Mouse (Mus musculus) CH12.LX (cell line): ENCODE data around the gene Gm26602. TPM values are rescaled to one million over a fixed set of nuclear protein-coding genes. Genes with fewer than 3 reads are reported as not detected.
"Not testable (repeated sequence)": the region's sequence is repeated elsewhere in the genome, so short reads cannot be mapped to it uniquely, and the experiment has no call there.

Experiments used
- DNase-seq: peaks from one replicate; pipeline ENCODE4 v3.0.0-alpha.2; 2013; ENCODE audit errors: extremely low read depth
- H3K27ac ChIP-seq: 2 replicates; pipeline ENCODE4 v1.5.1; 2012; ENCODE audit warnings: low read depth, mild to moderate bottlenecking, control low read depth, moderate library complexity; ENCODE audit not compliant: insufficient read depth
- H3K27me3 ChIP-seq: replicated peaks from 2 replicates; pipeline ENCODE3; 2012; ENCODE audit warnings: inconsistent platforms
- H3K36me3 ChIP-seq, 2 experiments: replicated peaks in 1 of 2; 2 replicates each; pipeline versions ENCODE3 to v1.6.1; 2012; ENCODE audit warnings: inconsistent platforms in 1 of 2, low read length in 1 of 2, mild to moderate bottlenecking in 1 of 2, mixed read lengths in 1 of 2, moderate library complexity in 1 of 2; ENCODE audit not compliant: control insufficient read depth in 1 of 2, insufficient read depth in 1 of 2
- H3K4me1 ChIP-seq, 2 experiments: 2 replicates each; pipeline ENCODE4 v1.6.1; 2012; ENCODE audit warnings: inconsistent platforms in 1 of 2, moderate library complexity in 1 of 2; ENCODE audit not compliant: insufficient read depth in 2 of 2, control insufficient read depth in 1 of 2
- H3K4me2 ChIP-seq: 2 replicates; pipeline ENCODE4 v1.6.1; 2012; ENCODE audit warnings: low read depth, mild to moderate bottlenecking, control low read depth; ENCODE audit not compliant: poor library complexity, insufficient read depth, severe bottlenecking
- H3K4me3 ChIP-seq, 3 experiments: fragments of 150-350 bp in 1 of 3; sonication (generic) in 1 of 3; replicated peaks in 1 of 3; 2 replicates each; pipeline versions ENCODE3 to v1.5.1; 2011 to 2012; ENCODE audit warnings: low read depth in 2 of 3, low read length in 2 of 3, mild to moderate bottlenecking in 2 of 3, moderate library complexity in 2 of 3, control low read depth in 1 of 3, improper control_type of control experiment in 1 of 3, inconsistent platforms in 1 of 3, mixed read lengths in 1 of 3; ENCODE audit not compliant: poor library complexity in 1 of 3
- H3K79me2 ChIP-seq: replicated peaks from 2 replicates; pipeline ENCODE4 v1.6.1; 2012; ENCODE audit warnings: mild to moderate bottlenecking, moderate library complexity; ENCODE audit not compliant: control insufficient read depth, poor library complexity, insufficient read depth, severe bottlenecking; ENCODE audit errors: extremely low read depth
- H3K9ac ChIP-seq: 2 replicates; pipeline ENCODE4 v1.6.1; 2012; ENCODE audit warnings: low read depth, mild to moderate bottlenecking, control low read depth, moderate library complexity; ENCODE audit not compliant: insufficient read depth
- H3K9me3 ChIP-seq: replicated peaks from 2 replicates; pipeline ENCODE3; 2012; ENCODE audit warnings: low read length, inconsistent platforms, mixed read lengths
- BHLHE40 ChIP-seq: IDR thresholded peaks from 2 replicates; pipeline ENCODE4 v1.6.1; 2011; ENCODE audit warnings: mild to moderate bottlenecking, low read depth, low read length, improper control_type of control experiment
- CHD2 ChIP-seq: IDR thresholded peaks from 2 replicates; pipeline ENCODE4 v1.6.1; 2011; ENCODE audit warnings: low read length, improper control_type of control experiment
- CTCF ChIP-seq, 2 experiments: IDR thresholded peaks in 1 of 2; conservative IDR thresholded peaks in 1 of 2; 2 replicates each; pipeline ENCODE4 v1.5.1; 2011 to 2012; ENCODE audit warnings: low read depth in 2 of 2, low read length in 2 of 2, improper control_type of control experiment in 1 of 2, inconsistent platforms in 1 of 2, mild to moderate bottlenecking in 1 of 2, moderate library complexity in 1 of 2
- E2F4 ChIP-seq: IDR thresholded peaks from 2 replicates; pipeline ENCODE4 v1.6.1; 2011; ENCODE audit warnings: low read depth, low read length, improper control_type of control experiment; ENCODE audit not compliant: insufficient replicate concordance
- ELF1 ChIP-seq: IDR thresholded peaks from 2 replicates; pipeline ENCODE4 v1.6.1; 2014; ENCODE audit warnings: low read depth, mild to moderate bottlenecking, inconsistent platforms, low read length, improper control_type of control experiment
- HCFC1 ChIP-seq: IDR thresholded peaks from 2 replicates; pipeline ENCODE4 v1.6.1; 2012; ENCODE audit warnings: low read depth, mild to moderate bottlenecking, inconsistent platforms, low read length, improper control_type of control experiment
- IRF4 ChIP-seq: IDR thresholded peaks from 2 replicates; pipeline ENCODE4 v1.6.1; 2014; ENCODE audit warnings: low read depth, mild to moderate bottlenecking, inconsistent platforms, low read length, improper control_type of control experiment
- JUND ChIP-seq: conservative IDR thresholded peaks from 2 replicates; pipeline ENCODE4 v1.6.1; 2011; ENCODE audit warnings: low read depth, low read length, improper control_type of control experiment
- KAT2A ChIP-seq: IDR thresholded peaks from 2 replicates; pipeline ENCODE4 v1.6.1; 2012; ENCODE audit warnings: low read length, improper control_type of control experiment, inconsistent platforms; ENCODE audit not compliant: insufficient replicate concordance
- MAFK ChIP-seq: IDR thresholded peaks from 2 replicates; pipeline ENCODE4 v1.6.1; 2011; ENCODE audit warnings: low read length, improper control_type of control experiment; ENCODE audit not compliant: insufficient replicate concordance
- MAX ChIP-seq: IDR thresholded peaks from 2 replicates; pipeline ENCODE4 v1.6.1; 2011; ENCODE audit warnings: low read length, improper control_type of control experiment
- MAZ ChIP-seq: IDR thresholded peaks from 2 replicates; pipeline ENCODE4 v1.6.1; 2012; ENCODE audit warnings: low read depth, mild to moderate bottlenecking, inconsistent platforms, low read length, improper control_type of control experiment, moderate library complexity
- MEF2A ChIP-seq: IDR thresholded peaks from 2 replicates; pipeline ENCODE4 v1.6.1; 2014; ENCODE audit warnings: low read depth, mild to moderate bottlenecking, inconsistent platforms, low read length, improper control_type of control experiment, borderline replicate concordance
- MYC ChIP-seq: IDR thresholded peaks from 2 replicates; pipeline ENCODE4 v1.6.1; 2011; ENCODE audit warnings: low read depth, mild to moderate bottlenecking, improper control_type of control experiment, low read length
- NELFE ChIP-seq: IDR thresholded peaks from 2 replicates; pipeline ENCODE4 v1.6.1; 2011; ENCODE audit warnings: low read depth, low read length, improper control_type of control experiment
- NRF1 ChIP-seq: IDR thresholded peaks from 2 replicates; pipeline ENCODE4 v1.6.1; 2014; ENCODE audit warnings: low read depth, mild to moderate bottlenecking, inconsistent platforms, low read length, improper control_type of control experiment, moderate library complexity
- PAX5 ChIP-seq: IDR thresholded peaks from 2 replicates; pipeline ENCODE4 v1.6.1; 2012; ENCODE audit warnings: low read length, inconsistent platforms, mixed read lengths
- POLR2A ChIP-seq: IDR thresholded peaks from 2 replicates; pipeline ENCODE4 v1.6.1; 2011; ENCODE audit warnings: low read depth, mild to moderate bottlenecking, improper control_type of control experiment, low read length
- RAD21 ChIP-seq: IDR thresholded peaks from 2 replicates; pipeline ENCODE4 v1.6.1; 2011; ENCODE audit warnings: low read depth, mild to moderate bottlenecking, low read length, improper control_type of control experiment, moderate library complexity
- SIN3A ChIP-seq: IDR thresholded peaks from 2 replicates; pipeline ENCODE4 v1.6.1; 2012; ENCODE audit warnings: low read length, improper control_type of control experiment, inconsistent platforms
- SMC3 ChIP-seq: IDR thresholded peaks from 2 replicates; pipeline ENCODE4 v1.6.1; 2011; ENCODE audit warnings: low read depth, low read length, improper control_type of control experiment
- TCF12 ChIP-seq: IDR thresholded peaks from 2 replicates; pipeline ENCODE4 v1.6.1; 2014; ENCODE audit warnings: low read depth, mild to moderate bottlenecking, inconsistent platforms, low read length, improper control_type of control experiment
- ZC3H11A ChIP-seq: IDR thresholded peaks from 2 replicates; pipeline ENCODE4 v1.6.1; 2012; ENCODE audit warnings: low read depth, mild to moderate bottlenecking, inconsistent platforms, low read length, improper control_type of control experiment
- dilution Hi-C: fragments of 300-500 bp; cut with MboI; formaldehyde crosslinking; loops from 2 replicates; pipeline ENCODE4 v1.14.3; 2020; ENCODE audit warnings: low sequenced_read_pairs; ENCODE audit not compliant: extremely low pct_unique_long_range_greater_than_20kb, extremely low pct_ligation_motif_present
- in situ Hi-C: fragments of 300-500 bp; cut with MboI; formaldehyde crosslinking; loops from 3 replicates; pipeline ENCODE4 v1.14.3; 2019; ENCODE audit warnings: low sequenced_read_pairs, low pct_ligation_motif_present, low pct_unique_long_range_greater_than_20kb, mixed read lengths
- polyA plus RNA-seq: library from polyadenylated mRNA; unstranded; fragments of >175 nt; gene quantifications from 2 replicates; pipeline ENCODE4 v1.2.1, GENCODE M21; 2012; ENCODE audit warnings: low read depth; ENCODE audit not compliant: insufficient read length
- total RNA-seq, 2 experiments: library from RNA; depleted of rRNA; stranded (reverse); fragments of 300-350 nt in 1 of 2; fragments of >200 nt in 1 of 2; gene quantifications; 2 replicates each; pipeline ENCODE4 v1.2.3; 2012 to 2014

The Gm26602 gene
- total and polyA plus RNA-seq, 3 experiments, result 8.1 TPM; not detected in 2

GRCm38 (mm10) chr10:79958140-79958816 is 47.6 kb downstream of the Gm26602 start:
- peaks cover 22% of the 10 kb centered on the region for H3K79me2 ChIP-seq
- TF ChIP-seq NELFE, result peak; percentile 66; the same call in 1 of the 2 replicates
- TF ChIP-seq HCFC1, result peak; percentile 28; the same call in 1 of the 2 replicates
- no peak for TF ChIP-seq KAT2A
- peak; percentile 59 for TF ChIP-seq IRF4
- TF ChIP-seq SIN3A, result peak; percentile 84
- TF ChIP-seq RAD21, result peak; percentile 99
- peak; percentile 28; the same call in 1 of the 2 replicates for TF ChIP-seq NRF1
- peak; percentile 77 for TF ChIP-seq MAX
- no peak for TF ChIP-seq JUND
- peak; percentile 73 for TF ChIP-seq MEF2A
- TF ChIP-seq MAZ, result peak; percentile 41; the same call in 1 of the 2 replicates
- peak; percentile 99 for TF ChIP-seq SMC3
- peak; percentile 67 for TF ChIP-seq TCF12
- no peak for TF ChIP-seq MAFK
- TF ChIP-seq POLR2A, result no peak
- TF ChIP-seq ZC3H11A, result peak; percentile 96
- 0 out of 2 replicates have a peak, but pooled peaks have one; percentile 29 for TF ChIP-seq BHLHE40
- TF ChIP-seq ELF1, result peak; percentile 54; the same call in 1 of the 2 replicates
- no peak for TF ChIP-seq E2F4
- no peak for TF ChIP-seq PAX5
- TF ChIP-seq MYC, result peak; percentile 72; the same call in 1 of the 2 replicates
- TF ChIP-seq CHD2, result 0 out of 2 replicates have a peak, but pooled peaks have one; percentile 4
- peak; percentile 68 to 99; a peak in 3 of 4 replicates for TF ChIP-seq CTCF (conservative IDR thresholded peaks at IDR 0.05 in 1 of 2, IDR thresholded peaks at IDR 0.05 in 1 of 2; ENCODE audit: low read depth in 2 of 2, low read length in 2 of 2)
- H3K9me3 ChIP-seq, result no peaks in the 10 kb centered on the region

GRCm38 (mm10) chr10:79959412-79959811 is 48.8 kb downstream of the Gm26602 start:
- H3K4me3 ChIP-seq, DNase-seq, in situ Hi-C loops, H3K27me3 ChIP-seq, H3K4me2 ChIP-seq, H3K27ac ChIP-seq, H3K9ac ChIP-seq, dilution Hi-C loops, H3K9me3 ChIP-seq: not testable (repeated sequence)
- peaks cover 23 to 35% of the 10 kb centered on the region in 2 experiments for H3K36me3 ChIP-seq
- H3K79me2 ChIP-seq, result peaks cover 22% of the 10 kb centered on the region
- peaks cover 21 to 49% of the 10 kb centered on the region in 2 experiments for H3K4me1 ChIP-seq

More at GRCm38 (mm10) chr10:79958140-79958816, 47.6 kb downstream of the Gm26602 start:
- Histone ChIP-seq H3K4me2 (no peak overlapping the region), H3K4me3 (no peak overlapping the region), H3K4me1 (peaks cover 25 to 60% of the 10 kb centered on the region in 2 experiments), H3K27me3 (no peaks in the 10 kb centered on the region), H3K36me3 (peaks cover 16 to 33% of the 10 kb centered on the region in 2 experiments), H3K9ac (no peak overlapping the region), H3K27ac (no peak overlapping the region)
- peak; percentile 78 for DNase-seq
- dilution Hi-C loops, result no loop called here
- in situ Hi-C loops, result no loop called here
